Mouse (Mus musculus) MEL (cell line): ENCODE data around the gene Erbin.

Experiments
- CTCF ChIP-seq, 3 experiments: IDR thresholded peaks in 2 of 3; conservative IDR thresholded peaks in 1 of 3; 2 replicates each; pipeline ENCODE4 v1.5.1; 2011 to 2012; ENCODE audit warnings: low read length in 3 of 3, low read depth in 2 of 3, mild to moderate bottlenecking in 2 of 3, improper control_type of control experiment in 1 of 3, inconsistent platforms in 1 of 3, mixed read lengths in 1 of 3, moderate library complexity in 1 of 3; ENCODE audit not compliant: control insufficient read depth in 1 of 3, insufficient read depth in 1 of 3, poor library complexity in 1 of 3, severe bottlenecking in 1 of 3
- POLR2A ChIP-seq, 2 experiments: IDR thresholded peaks; 2 replicates each; pipeline ENCODE4 v1.6.1; 2011 to 2012; ENCODE audit warnings: low read length in 2 of 2, mild to moderate bottlenecking in 2 of 2, control low read depth in 1 of 2, improper control_type of control experiment in 1 of 2, low read depth in 1 of 2, moderate library complexity in 1 of 2; ENCODE audit not compliant: control insufficient read depth in 1 of 2, insufficient read depth in 1 of 2, poor library complexity in 1 of 2
- USF2 ChIP-seq, 2 experiments: IDR thresholded peaks; 2 replicates each; pipeline ENCODE4 v1.6.1; 2011 to 2012; ENCODE audit warnings: improper control_type of control experiment in 2 of 2, low read length in 2 of 2, borderline replicate concordance in 1 of 2, inconsistent platforms in 1 of 2, low read depth in 1 of 2, mild to moderate bottlenecking in 1 of 2; ENCODE audit not compliant: insufficient read depth in 1 of 2

- TF ChIP-seq USF2 (IDR thresholded peaks at IDR 0.05; ENCODE audit: borderline replicate concordance in 1 of 2, insufficient read depth in 1 of 2, low read depth in 1 of 2, low read length in 2 of 2), result no peak
- no peak for TF ChIP-seq CTCF (IDR thresholded peaks at IDR 0.05 in 2 of 3, conservative IDR thresholded peaks at IDR 0.05 in 1 of 3; ENCODE audit: control insufficient read depth in 1 of 3, insufficient read depth in 1 of 3, low read depth in 2 of 3, low read length in 3 of 3, poor library complexity in 1 of 3, severe bottlenecking in 1 of 3)
- TF ChIP-seq POLR2A (IDR thresholded peaks at IDR 0.05; ENCODE audit: control insufficient read depth in 1 of 2, insufficient read depth in 1 of 2, low read depth in 1 of 2, low read length in 2 of 2, poor library complexity in 1 of 2), result no peak
Observed at GRCm38 (mm10) chr13:103963094-103963493, 42.8 kb upstream of the Erbin start.
